Comparison of ENCODE assay signal across 16 mouse cellular contexts in genomic region chr8:120032549-120033208, GRCm38 (mm10). TPM values are rescaled to one million over a fixed set of nuclear protein-coding genes. Genes with fewer than 3 reads are reported as not detected.
DNase-seq lines count a peak whose midpoint lies in the region; ATAC-seq lines count a peak whose summit lies in the region.
"Had no signal": no experiment of that assay in that cellular context is flagged by ENCODE, and none has a peak within 500 bp of the region (broad histone marks: within the 10 kb centered on the region; RNA-seq: fewer than 3 reads in every experiment).

No protein-coding gene starts in this region.

- DNase-seq in heart, postnatal 4 days: peak; percentile 5
- no peak for DNase-seq in heart, postnatal 10 days
- no peak for DNase-seq in limb, embryonic 10.5 days (ENCODE audit: low spot score)
- DNase-seq in thymus, postnatal 36 days: peak; percentile 78 to 88
- no peak for DNase-seq in ovary, adult 18-20 months (ENCODE audit: low spot score)
- DNase-seq in frontal cortex, postnatal 36 days (ENCODE audit: low spot score in 2 of 2): no peak
- DNase-seq: cerebellum, adult 9-11 months; gastrocnemius, postnatal 10 days; heart, postnatal 36 days; kidney, adult 2 months; kidney, postnatal 36 days; lung, embryonic 14.5 days had no signal

- H3K27me3 ChIP-seq in limb, embryonic 10.5 days (ENCODE audit: low read depth, poor library complexity, severe bottlenecking): no peaks in the 10 kb centered on the region
- H3K27me3 ChIP-seq: embryonic facial prominence, embryonic 12.5 days; forebrain, embryonic 12.5 days had no signal

- no peaks in the 10 kb centered on the region for H3K9me3 ChIP-seq in limb, embryonic 10.5 days (replicated peaks)
- H3K9me3 ChIP-seq: embryonic facial prominence, embryonic 12.5 days; forebrain, embryonic 12.5 days had no signal

- intact Hi-C loops in heart, postnatal 10 days (cut with DNase I): no loop called here

- H3K4me3 ChIP-seq in limb, embryonic 10.5 days: no peak overlapping the region
- H3K4me3 ChIP-seq: embryonic facial prominence, embryonic 12.5 days; forebrain, embryonic 12.5 days had no signal

- H3K27ac ChIP-seq in limb, embryonic 10.5 days: peak overlapping the region; percentile 70
- H3K27ac ChIP-seq: embryonic facial prominence, embryonic 12.5 days; forebrain, embryonic 12.5 days had no signal

- ATAC-seq in activated CD4-positive, CD25-positive, alpha-beta regulatory T cell, adult 4 months: peak; percentile 54

- peaks cover 57% of the 10 kb centered on the region for H3K4me1 ChIP-seq in limb, embryonic 10.5 days

- H3K36me3 ChIP-seq in limb, embryonic 10.5 days: no peaks in the 10 kb centered on the region
- H3K36me3 ChIP-seq: embryonic facial prominence, embryonic 12.5 days; forebrain, embryonic 12.5 days had no signal

- WGBS in limb, embryonic 10.5 days: 90% methylated on average over 5 of the region's 5 CpGs

RNA-seq across cellular contexts. Expression of gene Crispld2, which starts 40.4 kb away (rescaled TPM):
- total RNA-seq in heart, postnatal 4 days (2021): 1 to 10 TPM; 3.6 to 4.6 TPM
- total RNA-seq in heart, postnatal 10 days (2021): 10 to 100 TPM; 10.6 to 14.8 TPM
- polyA plus RNA-seq in activated CD4-positive, CD25-positive, alpha-beta regulatory T cell, adult 4 months (2017; shearing (Covaris generic)): not detected
- polyA plus RNA-seq in limb, embryonic 10.5 days (2016; fragmentation: Nextera tagmentation; extraction: Ambion mirVana): 5.0 and 6.1 TPM in 2 replicates
- total RNA-seq: megakaryocyte-erythroid progenitor cell, adult 5-6 weeks had no signal

Comparison
In these comparisons a context has a peak if more than half of its experiments do, and no peak if none do; other contexts are left out.
1. DNase-seq: peak in heart, postnatal 4 days (single experiment) and thymus, postnatal 36 days (2 of 2); none in heart, postnatal 10 days (0 of 2), limb, embryonic 10.5 days (single experiment), ovary, adult 18-20 months (single experiment) and frontal cortex, postnatal 36 days (0 of 2).